Mouse (Mus musculus): ENCODE data around the gene Appl2.

Appl2 gene

DNA sequence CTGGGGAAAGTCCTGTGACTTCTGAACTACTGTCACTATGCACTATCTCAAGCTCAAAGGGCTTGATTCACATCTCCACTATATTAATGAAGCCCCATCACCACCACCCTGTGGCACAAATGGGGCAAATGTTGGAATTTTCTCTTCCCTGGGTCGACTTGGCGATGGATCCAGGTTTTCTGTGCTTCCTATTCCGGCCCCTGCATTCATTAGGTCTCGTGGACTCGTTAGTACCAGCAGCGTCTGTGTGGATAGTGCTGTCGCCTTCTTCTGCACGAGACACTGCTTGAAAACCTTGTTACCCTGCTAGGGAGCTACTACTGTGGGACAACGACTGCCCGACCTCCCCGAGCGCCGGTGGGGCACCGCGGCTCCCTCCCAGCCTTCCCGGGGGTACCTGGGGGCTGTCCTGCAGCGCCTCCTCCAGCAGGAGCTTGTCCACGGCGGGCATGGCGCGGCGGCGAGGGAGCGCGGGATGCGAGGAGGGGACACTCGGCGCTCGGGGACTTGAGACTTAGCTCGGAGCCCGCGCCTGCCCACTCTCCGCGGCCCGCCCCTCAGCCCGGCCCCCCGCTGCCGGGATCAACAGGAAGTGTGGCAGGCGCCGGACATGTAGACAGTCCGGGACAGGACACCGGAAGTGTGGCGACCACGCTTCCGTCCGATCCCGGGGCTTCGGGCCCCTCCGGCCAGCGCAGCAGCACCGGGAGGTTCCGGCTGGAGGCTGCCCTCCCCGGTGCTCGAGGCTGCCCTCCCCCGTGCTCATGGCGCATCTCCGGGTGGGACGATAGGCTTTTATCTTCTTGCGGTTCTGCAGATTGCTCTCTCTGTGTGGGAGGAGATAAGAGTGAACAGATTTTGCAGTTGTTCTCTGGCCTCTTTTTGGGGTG is at the start of gene Appl2:
Appl2 (minus strand) TSS at position 608 of the 890 bp plus-strand sequence.
- peak; percentile 97 to 98 for DNase-seq

DNA sequence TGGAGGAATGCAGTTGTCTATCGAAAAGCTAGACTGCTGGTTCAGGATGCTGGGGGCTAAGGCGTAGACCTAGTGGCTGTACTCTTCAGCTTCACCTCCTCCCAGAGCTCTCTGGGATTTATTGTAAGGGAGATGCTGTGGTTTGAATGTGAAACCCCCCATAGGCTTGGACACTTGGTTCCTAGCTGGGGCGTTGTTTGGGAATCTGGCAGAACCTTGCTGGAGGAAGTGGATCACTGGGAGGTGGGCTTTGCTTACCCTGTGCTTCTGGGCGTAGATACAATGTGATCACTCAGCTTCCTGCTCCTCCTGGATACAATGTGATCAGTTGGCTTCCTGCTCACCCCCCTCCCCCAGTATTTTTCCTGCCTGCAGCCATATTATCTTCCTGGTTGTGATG is 47.7 kb upstream of the Appl2 start:
- no peak for DNase-seq

DNA sequence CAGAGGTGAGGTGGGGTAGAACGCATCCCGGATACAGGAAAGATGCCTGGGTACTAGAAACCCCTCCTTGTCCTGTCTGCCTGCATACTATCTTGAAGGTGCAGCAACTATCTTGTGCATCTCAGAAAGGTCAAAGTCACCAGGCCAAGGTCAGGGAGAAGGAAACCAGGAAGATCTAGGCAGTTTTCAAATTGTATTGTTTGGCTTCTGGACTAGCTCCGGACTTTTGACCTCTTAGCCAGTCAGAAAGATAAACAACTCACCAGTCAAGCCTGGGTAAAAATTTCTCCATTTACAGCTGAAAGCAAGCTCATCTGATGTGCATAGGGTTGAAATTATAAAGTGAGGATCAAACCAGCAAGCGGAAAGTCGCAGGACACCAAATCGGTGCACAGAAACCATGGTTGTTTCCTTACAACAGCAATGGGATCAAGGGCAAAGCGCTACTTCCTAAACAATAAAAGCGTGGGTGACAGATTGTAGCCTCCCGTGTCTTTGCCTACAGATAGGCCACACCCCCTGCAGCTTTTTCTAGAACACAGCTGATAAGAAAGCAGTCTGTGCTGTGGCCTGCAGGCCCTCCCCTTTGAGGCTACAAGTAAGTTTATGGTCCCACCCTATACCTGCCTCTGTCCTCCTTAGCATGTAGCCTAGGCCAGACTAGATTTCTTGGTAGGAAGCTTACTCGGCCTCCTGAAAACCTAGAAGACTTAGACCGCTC is 43.8 kb upstream of the Appl2 start:
- no peak for DNase-seq

DNA sequence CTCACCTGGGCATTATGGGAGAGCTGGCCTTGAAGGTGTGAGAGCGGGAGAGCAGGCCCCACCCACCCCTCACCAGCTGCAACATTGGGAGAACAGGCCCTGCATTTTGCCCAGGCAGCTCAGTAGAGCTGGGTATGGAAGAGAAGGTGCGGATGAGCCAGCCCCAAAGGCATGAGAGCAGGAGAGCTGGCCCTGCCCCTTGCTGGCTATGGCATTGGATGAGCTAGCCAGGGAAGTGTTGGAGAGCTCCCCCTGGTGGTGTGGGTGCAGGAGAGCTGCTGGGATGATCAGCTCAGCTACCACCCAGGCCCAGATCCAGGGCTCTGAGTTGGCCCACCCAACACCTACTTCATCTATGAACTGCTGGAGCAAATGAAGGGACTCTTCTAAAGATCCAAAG is 39.7 kb upstream of the Appl2 start:
- DNase-seq = peak; percentile 20 to 50

DNA sequence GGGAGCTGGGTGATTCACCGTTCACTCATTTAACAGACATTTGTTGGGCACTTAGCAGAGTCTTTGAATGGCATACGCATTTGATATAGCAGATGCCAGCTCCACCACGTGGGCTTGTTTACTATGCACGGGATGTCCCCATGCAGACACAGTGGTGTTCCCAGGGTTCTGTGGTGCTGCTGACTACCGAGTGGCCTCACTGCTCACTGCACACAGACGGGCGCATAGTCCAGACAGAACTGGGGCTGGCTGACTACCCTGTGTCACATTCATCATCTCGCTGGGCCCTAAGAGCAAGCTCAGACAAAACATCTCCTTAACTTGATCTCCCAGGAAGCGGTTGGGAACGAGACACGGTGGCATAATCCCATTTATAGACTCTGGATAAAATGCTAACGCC is 32.8 kb upstream of the Appl2 start:
- DNase-seq = no peak

DNA sequence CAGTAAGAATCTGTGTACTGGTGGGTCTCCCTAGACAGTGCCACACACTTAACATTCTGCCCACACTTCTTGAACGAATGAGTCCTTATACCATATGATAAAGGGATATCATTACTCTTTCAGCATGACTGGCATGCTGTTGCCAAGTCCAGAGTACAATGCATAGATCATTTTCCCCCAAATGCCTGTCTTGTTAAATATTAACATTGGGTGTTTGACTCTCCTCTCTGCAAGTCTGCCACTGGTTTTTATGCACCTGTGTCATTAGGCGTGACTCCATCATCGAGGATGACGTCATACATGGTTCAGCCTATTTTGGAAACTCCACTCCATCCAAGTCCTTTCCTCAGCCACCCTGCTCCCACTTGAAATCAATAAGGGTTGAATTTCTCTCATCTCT is 18.0 kb upstream of the Appl2 start:
- no peak for DNase-seq

DNA sequence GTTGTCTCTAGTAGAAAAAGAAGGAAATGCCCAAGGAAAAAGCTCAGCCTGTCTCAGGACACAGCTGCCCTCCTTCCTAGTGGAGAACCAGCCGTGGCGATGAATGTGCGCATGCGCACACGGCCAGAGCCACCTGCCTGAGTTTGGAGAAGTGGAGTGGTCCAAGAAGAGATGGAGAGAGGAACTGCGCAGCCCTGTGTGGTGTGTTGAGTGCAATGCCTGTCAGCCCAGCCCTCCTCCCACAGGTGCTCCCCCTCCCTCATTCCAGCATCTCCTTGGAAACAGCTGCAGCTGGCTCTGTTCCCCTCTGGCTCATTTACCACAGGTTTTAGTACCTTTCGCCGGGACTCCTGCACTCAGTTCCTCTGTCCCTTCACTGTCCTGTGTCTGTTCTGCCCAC is 13.4 kb upstream of the Appl2 start:
- DNase-seq = no peak

DNA sequence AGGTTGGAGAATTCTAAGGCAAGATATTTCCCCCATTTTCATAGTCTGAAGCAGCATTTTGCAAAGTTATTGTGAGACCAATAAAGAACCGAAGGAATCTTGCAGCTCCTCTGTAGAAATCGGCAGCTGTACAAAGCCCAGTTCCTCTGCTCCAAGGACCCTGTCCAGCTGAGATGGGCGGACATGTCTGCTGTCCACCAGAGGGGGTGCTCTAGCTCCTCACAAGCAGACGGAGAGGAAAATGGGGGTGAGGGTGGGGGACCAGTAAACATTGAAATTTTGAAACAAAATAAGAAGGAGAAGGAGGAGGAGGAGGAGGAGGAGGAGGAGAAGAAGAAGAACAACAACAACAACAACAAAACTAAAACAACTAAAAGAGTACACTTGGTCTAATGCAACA is 12.1 kb upstream of the Appl2 start:
- DNase-seq = no peak

DNA sequence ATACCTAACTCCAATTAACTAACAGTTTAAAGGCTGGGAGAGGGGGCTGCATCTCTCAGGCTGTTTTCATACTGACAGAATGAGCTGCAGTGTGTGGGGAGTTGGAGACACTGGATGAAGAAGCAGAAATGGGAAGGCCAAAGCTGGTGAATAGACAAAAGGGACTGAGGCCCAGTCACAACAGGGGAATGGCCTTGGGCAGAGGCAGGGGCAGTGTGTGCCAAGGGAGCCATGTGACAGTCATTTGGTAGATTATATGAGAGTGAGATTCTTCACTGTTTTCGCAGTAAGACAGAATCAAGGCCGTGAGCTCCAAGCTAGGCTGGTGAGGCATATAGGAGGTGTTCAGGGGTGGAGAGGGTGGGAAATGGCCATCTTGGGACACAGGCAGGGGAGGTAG is 6.1 kb upstream of the Appl2 start:
- DNase-seq = no peak

DNA sequence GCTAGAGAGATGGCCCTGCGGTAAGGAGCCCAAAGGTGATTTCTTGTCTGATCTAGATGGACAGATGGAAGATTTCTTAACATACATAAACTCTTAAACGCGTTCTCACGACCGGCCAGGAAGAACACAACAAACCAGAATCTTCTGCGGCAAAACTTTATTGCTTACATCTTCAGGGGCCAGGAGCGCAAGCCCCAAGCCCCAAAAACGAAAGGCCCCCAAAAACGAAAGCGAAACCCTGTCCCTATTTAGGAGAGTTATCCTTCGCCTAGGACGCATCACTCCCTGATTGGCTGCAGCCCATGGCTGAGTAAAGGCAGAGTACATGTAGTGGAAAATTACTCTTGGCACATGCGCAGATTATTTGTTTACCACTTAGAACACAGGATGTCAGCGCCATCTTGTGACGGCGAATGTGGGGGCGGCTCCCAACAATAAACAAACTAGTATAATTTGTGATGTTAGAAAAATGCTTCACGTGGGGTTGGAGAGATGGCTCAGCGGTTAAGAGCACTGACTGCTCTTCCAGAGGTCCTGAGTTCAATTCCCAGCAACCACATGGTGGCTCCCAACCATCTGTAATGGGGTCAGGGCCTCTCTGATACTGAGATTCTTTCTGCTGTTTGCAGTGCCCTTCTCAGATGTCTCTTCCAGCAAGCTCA is 3.8 kb upstream of the Appl2 start:
- DNase-seq = peak in 1 of 2 experiments; percentile 39

DNA sequence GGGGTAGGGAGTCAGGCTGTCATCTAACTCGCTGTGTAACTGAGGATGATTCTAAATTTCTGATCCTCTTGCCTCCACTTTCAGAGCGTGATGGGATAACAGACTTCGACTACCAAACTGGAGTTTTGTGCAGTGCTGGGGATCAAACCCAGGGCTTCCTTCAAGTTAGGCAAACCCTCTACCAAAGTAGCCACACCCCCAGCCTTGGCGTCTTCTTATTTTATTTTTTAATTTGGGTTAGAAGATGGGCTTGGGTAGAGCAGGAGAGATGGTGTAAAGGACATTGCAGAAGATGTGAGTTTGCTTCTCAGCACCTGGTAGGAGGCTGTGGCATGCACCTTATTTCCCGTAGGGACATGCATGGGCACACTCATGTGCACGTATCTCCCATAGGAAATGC is 499 bp upstream of the Appl2 start:
- DNase-seq = peak in 1 of 2 experiments; percentile 26

DNA sequence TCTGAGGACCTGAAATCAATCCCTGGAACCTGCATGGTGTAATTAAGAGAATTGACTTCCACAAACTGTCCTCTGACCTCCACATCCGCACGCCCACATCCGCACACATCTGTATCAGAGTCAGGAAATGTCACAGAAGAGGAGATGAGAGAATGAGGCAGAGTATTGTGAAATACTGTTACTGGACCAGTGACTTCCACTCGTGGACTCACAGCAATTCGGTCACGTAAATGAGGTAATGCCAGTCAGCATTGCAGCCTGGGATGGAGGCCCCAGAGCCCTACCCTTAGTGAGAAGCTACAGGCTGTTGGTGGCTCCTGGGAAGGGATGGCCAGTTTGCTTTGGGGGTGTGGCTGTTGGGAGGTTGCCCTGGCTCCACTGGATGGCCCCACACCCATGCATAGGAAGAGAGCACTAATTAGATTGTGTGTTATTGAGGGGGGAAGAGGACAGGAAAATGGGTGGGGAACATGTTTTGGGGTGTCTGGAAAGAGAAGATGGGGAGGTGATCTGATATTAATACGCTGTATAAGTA is 2.1 kb downstream of the Appl2 start:
- DNase-seq = peak; percentile 51 to 66

DNA sequence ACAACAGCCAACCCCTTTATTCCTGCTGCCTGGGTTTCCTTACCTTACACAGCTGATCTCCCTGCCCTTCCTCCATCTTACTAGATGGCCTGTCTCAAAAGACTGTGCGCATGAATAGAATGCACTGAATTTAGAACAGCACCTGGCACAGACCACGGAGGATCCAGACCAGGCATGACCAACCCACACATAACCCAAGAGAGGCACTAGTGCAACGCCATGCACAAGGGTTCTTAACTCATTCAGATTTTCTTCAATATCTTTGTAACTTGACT is 2.9 kb downstream of the Appl2 start:
- peak in 1 of 2 experiments; percentile 49 for DNase-seq

DNA sequence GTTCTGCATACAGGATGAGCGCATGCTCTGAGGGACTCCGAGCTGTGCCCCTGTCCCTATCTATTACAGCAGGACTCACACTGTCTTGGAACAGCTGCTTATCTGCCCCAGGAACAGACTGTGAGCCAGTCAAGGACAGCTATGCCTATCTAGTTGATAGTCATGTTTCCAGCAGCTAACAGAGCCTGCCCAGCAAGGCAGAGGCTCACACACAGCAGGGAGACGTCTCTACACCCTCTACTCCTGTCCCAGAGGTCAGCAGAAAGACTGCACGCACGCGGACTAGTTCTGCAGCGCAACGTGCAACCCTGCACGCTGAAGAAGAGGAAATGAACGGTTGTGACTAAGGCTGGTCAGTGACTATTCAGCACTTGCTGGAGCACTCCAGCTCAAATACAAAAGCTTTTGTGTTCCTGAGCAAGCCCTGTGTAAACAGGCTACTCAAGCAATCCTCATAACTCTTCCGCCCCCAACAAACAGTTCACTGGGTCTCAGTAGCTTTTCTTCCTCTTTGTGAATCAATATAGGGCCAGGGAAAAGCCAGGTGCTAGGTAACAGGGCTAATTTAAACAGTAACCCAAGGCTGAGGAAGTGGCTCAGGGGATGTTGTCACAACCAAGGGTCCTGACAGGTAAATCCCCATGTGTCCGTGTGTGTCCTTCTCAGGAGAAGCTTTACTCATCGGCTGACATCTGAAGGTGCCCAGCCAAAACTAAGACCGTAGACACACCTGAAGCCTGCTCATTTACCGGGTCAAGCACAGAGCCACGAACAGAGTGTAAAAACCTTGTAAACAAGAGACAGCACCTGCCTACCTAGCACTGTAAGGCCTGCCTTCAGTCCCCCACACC is 3.4 kb downstream of the Appl2 start:
- peak in 1 of 2 experiments; percentile 57 for DNase-seq

DNA sequence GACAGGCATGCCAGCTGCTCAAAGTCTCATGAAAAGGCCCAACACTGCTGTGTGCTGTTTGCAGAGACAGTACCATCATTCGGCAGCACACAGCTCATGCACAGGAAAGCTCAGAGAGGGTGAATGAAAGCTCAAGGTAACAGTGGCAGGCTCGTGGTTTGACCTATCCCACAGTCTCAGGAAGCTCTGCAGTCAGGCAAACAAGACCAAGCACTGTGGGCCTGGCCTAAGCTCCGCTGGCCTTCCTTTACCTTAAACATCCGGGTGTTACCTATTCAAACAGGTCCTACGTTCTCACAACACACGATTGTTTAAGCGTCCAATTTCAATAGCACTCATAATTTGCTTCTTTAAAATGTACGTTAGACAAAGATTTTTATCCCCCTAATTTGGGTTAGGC is 4.4 kb downstream of the Appl2 start:
- peak in 1 of 2 experiments; percentile 40 for DNase-seq

DNA sequence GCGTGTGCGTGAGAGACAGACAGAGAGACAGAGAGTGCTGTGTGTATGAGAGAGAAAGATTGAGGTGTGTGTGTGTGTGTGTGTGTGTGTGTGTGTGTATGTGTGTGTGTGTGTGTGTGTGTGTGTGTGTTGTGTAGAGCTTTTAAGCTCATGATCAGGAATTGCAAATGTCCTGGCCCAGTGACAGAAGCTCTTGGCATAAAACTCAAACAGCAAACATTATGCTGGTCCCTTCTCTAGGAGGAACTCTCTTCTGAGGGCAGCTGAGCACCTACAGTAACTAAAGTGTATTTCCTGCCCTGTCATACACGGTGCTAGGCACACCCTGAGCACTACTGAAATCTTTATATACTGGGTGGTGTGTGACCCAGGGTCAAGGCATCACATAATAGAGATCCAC is 6.9 kb downstream of the Appl2 start:
- DNase-seq = peak; percentile 35 to 54

DNA sequence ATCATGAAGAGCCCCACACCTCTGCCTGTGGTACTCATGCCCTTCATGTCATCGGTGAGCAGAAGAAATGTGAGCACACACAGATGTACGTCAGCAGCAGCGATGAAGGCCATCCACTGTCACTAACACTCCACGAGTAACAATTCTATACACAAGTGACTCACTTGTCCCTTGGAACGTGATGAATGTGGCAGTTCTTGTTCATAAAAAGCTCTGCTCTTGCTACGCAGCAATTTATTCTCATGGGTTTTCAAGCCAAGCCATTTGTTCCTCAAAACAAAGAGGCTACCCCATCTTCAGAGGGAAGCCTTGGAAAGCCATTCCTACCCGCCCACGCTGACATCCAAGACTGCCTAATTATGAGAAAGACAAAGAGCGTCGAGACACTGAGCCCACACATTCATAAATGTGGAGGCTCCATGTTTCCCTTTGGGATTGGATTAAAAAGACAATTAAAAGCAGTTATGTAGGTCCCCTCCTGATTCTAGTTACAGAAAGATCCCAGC is 8.6 kb downstream of the Appl2 start:
- DNase-seq = peak in 1 of 2 experiments; percentile 7

DNA sequence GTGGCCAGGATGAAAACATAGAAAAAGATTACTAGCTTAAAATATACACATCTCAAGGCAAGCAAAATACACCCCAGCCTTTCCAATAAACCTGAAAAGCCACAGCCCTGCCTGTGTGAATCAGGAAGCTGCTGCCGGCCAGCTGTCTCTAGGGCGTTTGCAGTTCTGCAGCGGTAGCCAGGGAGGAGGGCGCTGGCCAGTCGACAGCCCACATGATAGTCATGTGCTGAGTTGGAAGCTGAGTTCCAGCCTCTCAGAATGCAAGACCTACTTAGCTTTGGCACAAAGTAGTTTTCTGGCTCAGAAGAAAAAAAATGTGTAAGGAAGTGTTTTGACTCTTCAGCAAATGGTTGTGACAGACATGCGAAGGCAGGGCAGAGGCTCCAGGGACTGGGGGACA is 11.2 kb downstream of the Appl2 start:
- DNase-seq = peak; percentile 50 to 65

DNA sequence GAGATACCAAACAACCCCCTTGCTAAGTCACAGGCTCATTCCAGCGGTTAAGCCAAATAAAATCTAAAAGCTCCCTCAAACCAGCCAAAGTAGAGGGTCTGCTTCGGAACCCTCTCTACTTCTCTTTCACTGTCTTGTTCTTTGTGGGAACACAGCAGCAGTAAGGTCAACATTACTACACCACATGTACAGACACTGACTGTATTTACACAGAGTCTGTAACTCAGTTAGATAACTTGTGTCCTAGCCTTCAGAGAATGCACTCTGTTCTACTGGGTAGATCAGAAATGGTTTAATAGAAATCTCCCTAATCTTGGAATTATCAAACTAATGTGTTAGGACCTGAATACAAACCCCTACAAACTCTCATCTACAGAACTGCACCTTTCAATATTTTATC is 12.3 kb downstream of the Appl2 start:
- DNase-seq = no peak

DNA sequence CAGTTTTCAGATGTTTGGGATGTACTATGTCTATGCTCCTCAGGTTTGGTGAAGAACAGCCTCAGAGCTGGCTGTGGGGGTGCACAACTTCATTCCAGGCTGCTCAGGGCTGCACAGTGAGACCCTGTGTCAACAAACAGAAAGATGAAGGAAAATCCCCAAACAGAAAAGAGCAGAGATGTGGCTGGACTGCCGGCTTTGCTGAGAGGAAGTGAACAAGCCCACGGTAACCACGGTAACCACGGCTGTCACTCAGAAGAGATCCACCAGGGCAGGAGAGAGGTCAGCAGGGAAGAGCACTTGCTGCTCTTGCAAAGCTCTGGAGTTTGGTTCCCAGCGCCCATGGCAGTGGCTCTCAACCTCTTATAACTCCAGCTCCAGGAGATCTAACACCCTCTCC is 14.1 kb downstream of the Appl2 start:
- DNase-seq = peak; percentile 48 to 59

DNA sequence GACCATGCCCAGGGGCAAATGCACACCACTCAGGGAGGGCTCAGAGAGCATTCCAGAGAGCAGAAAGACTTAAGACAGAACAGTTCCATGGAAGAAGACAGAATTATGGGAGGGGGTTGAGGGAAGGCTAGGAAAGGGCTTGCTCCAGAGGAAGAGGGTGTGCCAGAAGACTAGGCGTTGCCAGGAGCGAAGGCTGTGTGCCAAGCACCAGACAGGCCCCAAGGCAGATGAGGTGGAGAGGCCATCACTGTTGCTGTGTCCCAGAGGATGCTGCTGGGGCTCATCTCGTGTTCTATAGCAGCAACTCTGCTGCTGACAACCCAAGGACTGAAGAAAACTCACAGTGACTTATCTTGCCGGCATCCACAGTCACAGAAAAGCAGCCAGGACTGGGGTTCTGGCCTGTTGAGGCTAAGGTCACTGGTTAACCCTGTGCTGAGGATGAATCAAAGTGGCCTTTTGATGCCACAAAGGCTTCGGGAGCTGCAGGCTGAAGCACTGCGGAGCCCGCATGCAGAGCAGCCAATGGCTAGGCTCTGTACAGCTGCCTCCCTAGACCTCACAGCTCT is 15.6 kb downstream of the Appl2 start:
- peak; percentile 58 to 72 for DNase-seq

DNA sequence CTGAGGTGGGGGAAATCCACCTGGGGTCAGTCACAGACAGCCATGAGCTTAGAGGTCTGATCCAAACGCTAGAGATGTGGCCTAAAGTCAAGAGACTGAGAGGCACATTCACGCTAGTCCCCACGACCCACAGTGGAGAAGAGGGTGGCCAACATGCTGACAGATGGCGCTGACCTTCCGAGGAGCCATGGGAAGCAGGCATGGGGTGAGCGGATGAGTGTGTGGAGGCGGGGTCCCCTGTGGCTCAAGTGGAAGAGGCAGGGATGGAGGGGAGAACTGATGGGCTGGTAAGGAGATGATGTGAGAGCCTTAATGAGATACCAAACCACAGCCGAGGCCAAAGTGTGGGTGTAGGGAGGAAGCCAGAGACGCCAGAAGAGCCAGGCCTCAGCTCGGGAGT is 16.8 kb downstream of the Appl2 start:
- peak; percentile 78 for DNase-seq

Measured in cerebellum, postnatal 25 days (tissue).